Mouse (Mus musculus) gastrocnemius, postnatal 10 days (tissue): Measurements from ENCODE around the gene Bex4. TPM values are rescaled to one million over a fixed set of nuclear protein-coding genes. Genes with fewer than 3 reads are reported as not detected.
"Not testable (repeated sequence)": the region's sequence is repeated elsewhere in the genome, so short reads cannot be mapped to it uniquely, and the experiment has no call there.

Experiments used
- DNase-seq: peaks from one replicate; pipeline ENCODE4 v3.0.0; 2021; ENCODE audit warnings: mixed read lengths
- long read RNA-seq, 2 experiments: library from polyadenylated mRNA; stranded (forward); transcript quantifications; one replicate each; pipeline ENCODE4 v2.0.0; 2021
- total RNA-seq, 2 experiments: library from RNA; stranded (reverse); gene quantifications; 2 replicates each; pipeline ENCODE4 v1.2.3; 2021

Gene Bex4
- total RNA-seq: not detected
- long read RNA-seq, experiment 1, partial matches to known transcripts: 0 of 1 reads
- long read RNA-seq, experiment 1, other reads (novel, unspliced or antisense): 0 of 1 reads
- long read RNA-seq, experiment 2: 0 reads

DNA sequence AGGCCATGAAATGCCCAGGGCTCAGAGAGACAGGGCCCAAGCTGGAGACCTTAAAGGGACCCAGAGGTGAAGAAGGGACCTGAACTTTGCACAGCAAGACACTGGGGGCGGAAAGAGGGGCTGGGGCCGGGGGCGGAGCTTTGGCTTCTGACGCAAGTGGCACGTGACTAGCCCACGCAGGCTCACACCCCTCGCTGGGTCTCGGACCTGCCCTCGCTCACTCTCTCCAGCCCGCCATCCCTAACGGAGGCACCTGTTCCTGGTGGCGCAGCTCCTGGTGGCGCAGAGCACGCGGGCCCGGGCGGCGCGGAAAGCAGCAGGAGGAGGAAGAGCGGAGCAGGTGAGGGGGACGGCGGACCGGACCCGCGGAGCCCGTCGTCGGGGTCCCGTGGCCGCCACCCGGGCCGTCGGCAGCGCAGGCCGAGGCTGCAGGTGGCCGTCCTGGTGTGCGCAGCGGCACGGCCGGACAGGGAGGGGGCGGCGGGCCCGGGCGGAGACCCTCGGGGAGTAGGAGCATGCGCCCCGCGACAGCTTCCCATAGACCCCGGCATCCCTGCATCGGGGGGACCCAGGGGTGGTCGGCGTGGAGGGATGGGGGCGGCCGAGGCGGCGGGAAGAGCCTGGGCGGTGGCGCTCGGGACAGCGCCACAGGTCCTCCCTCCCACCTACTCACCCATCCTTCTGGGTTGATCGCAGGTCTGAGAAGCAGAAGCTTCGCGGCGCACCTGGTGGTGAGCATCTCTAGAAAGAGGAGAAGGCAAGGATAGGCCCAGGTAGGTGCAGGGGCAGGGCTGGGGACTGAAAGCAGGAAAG lies at the start of gene Bex4:
Gene Bex4, plus strand, starts transcription at position 170 of the 813 bp plus-strand sequence.
- DNase-seq: not testable (repeated sequence)

- DNase-seq: no peak
Observed at GRCm38 (mm10) chrX:136092497-136093279, 46.1 kb upstream of the Bex4 start.

GRCm38 (mm10) chrX:136094421-136094820 lies 44.4 kb upstream of the Bex4 start:
- no peak for DNase-seq

DNA sequence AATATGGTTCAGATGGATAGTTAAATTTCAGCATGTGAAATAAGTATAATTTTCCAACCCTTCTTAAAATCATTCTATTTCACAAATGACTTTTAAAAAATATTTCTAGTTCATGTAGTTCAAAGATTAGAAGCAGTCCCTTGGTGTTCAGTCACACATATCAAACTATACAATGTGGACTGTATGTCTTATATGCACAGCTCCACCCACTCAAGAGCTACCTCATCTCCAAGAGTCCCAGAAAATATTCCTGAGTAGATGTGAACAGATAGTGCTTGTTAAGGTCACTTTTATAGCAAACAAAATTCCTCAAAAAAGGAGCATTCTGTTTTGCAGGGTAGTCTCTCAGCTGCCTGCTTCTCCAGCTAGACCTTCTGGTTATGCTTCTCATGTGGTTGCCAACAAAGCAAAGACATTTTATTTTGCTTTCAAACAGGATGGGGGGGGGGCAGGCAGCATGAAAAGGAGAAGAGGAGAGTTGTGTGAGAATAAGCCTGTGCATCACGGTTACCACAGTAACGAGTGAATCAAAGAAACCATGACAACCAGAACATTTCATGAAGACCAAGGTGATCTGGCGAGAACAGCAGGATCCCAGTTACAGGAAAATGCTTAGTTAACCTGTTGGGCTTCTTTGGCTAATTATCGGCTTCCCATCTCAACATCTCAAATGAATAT lies 34.6 kb upstream of the Bex4 start:
- no peak for DNase-seq

DNA sequence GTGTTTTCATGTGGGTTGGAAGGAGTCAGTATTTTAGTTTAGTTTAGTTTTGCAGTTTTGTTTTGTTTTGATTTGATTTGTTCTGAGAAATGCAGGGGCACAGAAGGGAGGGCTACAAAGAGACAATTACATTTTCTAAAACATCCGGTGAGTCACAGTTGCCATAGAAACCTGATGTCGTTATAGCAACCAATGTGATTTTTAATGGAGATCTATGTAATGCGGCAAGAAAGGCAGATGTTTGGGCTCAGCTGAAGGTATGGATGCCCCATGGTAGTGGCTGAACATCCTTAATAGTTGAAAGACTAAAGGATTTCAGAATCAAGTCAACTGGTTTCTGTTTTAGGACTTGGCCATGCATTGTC lies 34.1 kb upstream of the Bex4 start:
- DNase-seq: no peak

DNA sequence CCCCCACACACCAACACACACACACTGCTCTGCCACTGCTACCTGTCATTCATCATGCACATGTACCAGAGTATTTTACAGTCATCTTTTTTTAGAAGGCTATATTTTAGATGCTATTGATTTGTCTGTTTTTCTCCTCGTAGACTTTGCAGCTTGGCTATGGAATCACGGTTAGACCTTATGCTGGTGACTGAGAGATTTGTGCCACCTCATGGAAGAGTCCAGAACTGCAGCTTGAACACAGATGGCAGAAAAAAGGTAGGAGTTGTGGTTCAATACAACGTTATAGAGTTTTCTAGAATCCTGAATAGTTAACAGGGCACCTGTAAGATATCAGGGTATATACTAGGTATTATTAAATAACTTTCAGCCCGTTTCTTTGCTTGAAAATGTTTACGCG lies 30.9 kb upstream of the Bex4 start:
- DNase-seq: no peak

- DNase-seq: no peak
Observed at GRCm38 (mm10) chrX:136115015-136115414, 23.8 kb upstream of the Bex4 start.

DNA sequence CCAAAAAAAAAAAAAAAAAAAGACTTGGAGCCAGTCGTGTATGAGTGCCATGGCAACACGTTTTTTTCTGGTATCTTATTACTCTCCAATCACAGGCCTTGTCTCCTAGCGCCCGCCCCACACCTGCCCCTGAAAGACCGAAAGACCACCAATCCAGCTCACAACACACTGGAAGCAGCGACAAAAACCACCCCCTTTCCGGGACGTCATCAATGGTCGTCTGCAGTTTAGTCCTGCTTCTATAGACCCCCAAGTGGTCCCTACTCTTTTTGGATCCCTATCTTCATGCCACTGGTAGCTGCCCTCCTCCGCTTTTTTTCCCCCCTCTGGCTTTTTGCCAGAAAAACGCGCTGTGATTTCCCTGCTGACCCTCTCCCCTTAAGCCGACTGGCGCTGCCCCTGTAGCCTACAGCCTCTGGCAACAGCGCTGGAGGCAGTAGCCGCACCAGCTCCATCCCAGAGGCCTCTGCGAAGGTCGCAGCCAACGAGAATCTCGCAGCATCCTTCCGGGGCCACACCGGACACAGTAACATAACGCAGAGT lies 23.3 kb upstream of the Bex4 start:
- peak; percentile 3 for DNase-seq

DNA sequence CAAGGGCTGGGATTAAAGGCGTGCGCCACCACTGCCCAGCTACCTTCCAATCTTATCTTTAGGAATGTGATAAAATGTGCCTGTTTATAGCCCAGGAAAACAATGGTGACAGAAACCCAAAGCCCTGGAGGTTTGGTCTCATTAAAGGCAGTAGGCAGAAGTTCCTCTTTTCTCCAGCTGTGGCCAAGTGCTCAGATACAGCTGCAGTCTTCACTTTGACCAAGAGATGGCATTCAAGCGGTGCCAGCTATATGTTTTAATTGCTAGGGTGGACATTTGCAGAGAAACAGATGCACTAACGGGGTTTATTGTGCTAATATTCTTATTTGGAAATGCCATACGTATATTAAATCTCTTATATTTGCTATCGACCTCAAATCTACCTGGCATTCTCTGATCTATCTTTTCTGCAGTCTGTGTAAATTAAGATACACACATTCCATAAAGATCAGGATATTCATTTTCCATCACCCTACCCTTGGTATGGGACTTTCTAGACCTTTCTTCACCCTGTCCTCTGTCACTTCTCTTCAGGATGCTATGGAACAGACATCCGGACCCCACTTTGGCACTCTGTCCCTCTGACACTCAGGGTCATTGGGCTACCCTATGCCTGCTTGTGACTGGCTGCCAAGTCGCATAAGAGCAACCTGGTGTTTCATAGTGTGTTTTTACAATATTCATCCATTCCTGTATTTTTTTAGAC lies 11.6 kb upstream of the Bex4 start:
- no peak for DNase-seq

GRCm38 (mm10) chrX:136127744-136128064 lies 11.1 kb upstream of the Bex4 start:
- peak; percentile 29 for DNase-seq

GRCm38 (mm10) chrX:136135559-136135958 lies 3.2 kb upstream of the Bex4 start:
- DNase-seq: no peak

DNA sequence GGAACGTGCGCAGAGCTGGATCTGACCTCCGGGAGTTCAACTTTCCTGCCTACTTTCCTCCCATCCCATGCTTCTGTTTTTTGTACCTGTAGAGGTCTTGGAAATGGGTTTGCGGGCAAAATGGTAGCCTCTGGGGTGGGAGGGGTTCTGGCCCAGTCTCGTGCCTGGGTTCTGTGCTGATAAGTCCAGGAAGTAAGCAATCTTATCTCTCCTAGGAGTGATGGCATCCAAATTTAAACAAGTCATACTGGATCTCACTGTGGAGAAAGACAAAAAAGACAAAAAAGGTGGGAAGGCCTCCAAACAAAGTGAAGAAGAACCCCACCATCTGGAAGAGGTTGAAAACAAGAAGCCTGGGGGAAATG lies 826 bp downstream of the Bex4 start:
- not testable (repeated sequence) for DNase-seq

- no peak for DNase-seq
Observed at GRCm38 (mm10) chrX:136141385-136141784, 2.6 kb downstream of the Bex4 start.

DNA sequence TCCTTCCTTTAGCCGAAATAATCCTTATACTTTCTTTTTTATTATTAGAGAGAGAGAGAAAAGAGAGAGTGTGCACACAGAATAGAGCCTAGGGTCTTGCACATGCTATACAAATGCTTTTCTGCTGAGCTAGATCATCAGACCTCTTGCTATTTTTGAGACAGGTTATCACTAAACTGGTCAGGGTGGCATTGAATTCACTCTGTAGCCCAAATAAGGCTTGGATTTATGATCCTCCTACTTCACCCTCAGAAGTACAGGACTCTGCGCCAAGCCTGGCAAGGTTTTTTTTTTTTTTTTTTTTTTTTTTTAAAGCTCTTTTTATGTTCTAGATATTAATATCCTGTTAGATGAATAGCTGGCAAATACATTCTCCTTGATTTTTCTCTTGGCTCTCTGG lies 4.9 kb downstream of the Bex4 start:
- DNase-seq: no peak

- no peak for DNase-seq
Observed at GRCm38 (mm10) chrX:136144195-136144594, 5.4 kb downstream of the Bex4 start.

DNA sequence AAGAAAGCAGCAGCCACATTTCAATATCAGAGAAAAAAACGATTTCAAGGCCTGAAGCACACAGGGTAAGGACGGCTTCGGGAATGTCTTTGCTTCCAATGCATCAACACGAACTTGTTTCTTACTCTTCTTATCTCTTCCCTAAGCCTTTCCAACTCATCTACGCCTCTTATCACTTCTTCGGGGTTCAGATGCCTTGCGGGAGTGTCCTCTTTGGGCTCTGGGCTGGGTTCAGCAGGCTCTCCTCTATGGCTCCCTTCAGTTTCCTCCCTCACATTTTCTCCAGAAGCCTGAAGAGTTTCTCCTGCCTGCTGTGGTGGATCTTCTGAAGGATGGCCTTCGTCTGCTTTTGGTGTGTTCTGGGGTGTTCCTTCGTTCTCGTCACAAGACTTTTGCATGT lies 31.8 kb downstream of the Bex4 start:
- DNase-seq: no peak

DNA sequence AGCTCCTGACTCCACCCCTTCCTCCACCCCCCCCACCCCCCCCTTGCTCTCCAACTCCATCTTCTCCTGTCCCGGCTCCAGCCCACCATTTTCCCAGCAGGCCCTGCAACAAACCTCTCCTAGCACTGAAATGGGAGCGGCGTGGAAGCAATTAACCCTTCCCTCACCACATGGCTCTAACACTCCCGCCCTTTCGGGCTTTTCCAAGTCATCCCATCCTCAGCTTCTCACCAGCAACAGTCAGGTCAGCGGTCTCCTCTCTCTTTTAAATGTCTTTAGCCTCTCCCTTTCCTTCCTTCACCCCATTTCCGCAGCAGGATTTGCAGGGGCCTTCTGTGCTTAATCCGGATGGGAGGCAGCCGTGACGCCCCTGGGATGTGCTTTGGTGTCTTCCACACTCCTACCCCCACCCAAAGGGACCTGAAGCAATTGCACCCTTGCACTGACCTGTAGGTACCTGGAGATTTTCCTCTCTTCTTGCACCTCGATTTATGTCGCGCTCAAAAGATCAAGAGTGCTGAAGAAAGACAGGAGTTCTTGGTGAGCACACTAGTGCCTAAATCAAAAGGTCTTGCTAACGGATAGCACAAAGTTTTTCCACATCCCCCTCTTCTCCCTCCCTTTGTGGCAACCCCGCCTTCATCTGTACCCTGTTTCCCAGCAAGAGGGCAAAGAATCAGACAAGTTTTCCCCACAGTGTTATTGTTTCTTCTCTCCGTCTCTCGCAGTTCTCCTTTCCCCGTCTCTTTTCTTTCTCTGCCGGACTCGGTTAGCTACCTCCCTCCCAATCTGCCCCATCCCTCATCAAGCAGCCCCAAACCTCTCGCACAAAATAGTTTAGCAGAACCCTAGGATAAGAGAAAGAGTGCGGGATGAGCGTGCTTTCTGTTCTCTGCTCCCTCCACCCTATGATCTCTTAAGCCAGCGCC lies 32.7 kb downstream of the Bex4 start:
- DNase-seq: peak; percentile 22

DNA sequence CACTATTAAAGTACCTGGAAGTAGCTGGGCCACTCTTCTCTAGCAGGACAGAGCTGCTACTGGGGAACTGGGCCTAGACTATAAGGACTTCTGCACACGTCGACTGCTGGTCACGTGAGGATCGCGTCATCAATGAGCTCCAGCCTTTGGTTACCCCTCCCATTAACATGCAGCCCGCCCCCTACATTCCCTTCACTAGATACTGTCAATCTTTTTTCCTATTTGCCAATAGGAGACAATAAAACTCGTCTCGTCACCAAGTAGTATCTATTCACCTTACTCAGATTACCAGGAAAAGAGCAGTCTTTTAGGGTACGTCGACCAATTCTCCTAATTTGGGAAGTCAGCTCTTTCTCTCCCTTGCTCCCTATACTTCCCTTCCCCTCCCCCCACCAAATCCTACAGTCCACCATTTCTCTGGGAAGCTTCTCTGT lies 33.3 kb downstream of the Bex4 start, which contains the start of gene Tceal8:
Gene Tceal8, minus strand, starts transcription at position 225 of the 434 bp plus-strand sequence.
- peak; percentile 58 for DNase-seq

DNA sequence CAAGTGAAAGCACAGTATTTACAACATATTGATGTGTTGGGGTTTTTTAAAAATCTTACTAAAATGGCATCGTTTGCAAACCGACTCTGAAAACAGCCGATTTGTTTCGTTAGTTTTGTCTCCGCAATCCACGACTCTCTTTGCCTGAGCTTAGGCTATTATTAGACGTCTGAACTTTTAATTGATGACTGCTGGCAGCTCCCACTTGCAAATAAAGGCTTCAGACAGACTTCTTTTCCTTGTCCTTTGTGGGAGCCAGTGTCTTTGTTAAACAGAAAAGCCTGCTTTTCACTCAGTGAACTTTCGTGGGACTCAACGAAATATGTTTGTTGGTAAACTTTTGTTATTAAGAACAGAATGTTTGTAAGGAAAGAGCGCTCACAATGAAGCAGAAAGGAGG lies 34.0 kb downstream of the Bex4 start:
- no peak for DNase-seq

DNA sequence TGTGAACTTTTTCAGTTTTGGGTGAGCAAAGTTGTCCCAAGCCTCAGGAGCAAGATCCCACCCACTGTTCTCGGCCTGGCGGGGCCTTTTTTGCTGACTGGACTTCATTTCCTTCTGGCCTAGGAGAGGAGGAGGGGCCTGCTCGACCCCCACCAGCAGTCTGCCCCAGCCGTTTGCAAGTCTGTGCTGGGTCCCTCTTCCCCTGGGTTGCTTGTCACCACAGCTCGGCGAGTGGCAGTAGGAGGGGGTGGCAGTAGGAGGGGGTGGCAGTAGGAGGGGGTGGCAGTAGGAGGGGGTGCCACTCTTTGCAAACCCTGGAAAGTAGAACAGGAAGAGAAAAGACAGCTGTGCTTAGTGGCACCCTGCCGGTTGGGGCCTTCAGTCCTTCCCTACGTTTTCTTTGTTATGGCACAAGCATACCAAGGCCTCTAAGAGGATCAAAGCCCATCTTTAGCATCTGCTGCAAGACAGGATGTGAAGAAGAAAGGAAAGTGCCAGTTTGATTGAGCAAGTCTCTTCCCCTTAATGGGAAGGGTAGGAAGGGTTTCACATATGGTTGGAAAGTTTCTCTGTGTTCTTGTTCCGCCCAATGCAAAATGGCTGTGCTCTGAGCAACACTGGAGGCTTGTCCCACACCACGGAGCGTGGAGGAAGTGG lies 42.2 kb downstream of the Bex4 start:
- no peak for DNase-seq
